Mouse (Mus musculus): ENCODE measurements around the gene Nptxr. TPM values are rescaled to one million over a fixed set of nuclear protein-coding genes. Genes with fewer than 3 reads are reported as not detected.

Gene Nptxr
- total RNA-seq, 2 experiments from 2014 or later = 0.72 to 1.0 TPM

GRCm38 (mm10) chr15:79790111-79790510 lies 14.5 kb downstream of the Nptxr start:
- no peak for DNase-seq

GRCm38 (mm10) chr15:79787815-79788214 lies 16.8 kb downstream of the Nptxr start:
- no peak for DNase-seq

DNA sequence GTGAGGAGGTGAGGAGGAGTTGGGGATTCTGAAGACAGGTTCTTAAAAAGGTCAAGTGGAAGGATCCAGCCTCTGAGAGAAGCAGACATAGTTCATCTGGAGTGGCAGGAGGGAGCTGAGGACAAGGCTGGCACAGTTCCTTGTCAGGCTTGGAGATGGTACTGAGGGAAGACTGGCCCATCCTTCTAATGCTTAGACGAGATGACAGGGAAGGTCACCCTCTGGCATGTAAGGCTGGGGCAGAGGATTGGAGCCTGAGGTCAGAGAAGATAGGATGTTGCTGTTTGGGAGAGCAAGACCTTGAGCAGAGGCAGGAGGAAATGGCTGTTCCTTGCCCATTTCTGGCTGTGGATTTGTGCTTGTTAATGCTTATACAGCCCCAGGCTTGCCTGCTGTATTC lies 19.5 kb downstream of the Nptxr start:
- no peak for DNase-seq

- no peak for DNase-seq
Measured at GRCm38 (mm10) chr15:79777749-79778148, 26.8 kb downstream of the Nptxr start, which contains the start of gene Dnal4. Dnal4 (minus strand) TSS chr15:79777849.

GRCm38 (mm10) chr15:79775662-79776061 lies 28.9 kb downstream of the Nptxr start:
- no peak for DNase-seq

GRCm38 (mm10) chr15:79774117-79775027 lies 30.2 kb downstream of the Nptxr start:
- DNase-seq = peak; percentile 95

DNA sequence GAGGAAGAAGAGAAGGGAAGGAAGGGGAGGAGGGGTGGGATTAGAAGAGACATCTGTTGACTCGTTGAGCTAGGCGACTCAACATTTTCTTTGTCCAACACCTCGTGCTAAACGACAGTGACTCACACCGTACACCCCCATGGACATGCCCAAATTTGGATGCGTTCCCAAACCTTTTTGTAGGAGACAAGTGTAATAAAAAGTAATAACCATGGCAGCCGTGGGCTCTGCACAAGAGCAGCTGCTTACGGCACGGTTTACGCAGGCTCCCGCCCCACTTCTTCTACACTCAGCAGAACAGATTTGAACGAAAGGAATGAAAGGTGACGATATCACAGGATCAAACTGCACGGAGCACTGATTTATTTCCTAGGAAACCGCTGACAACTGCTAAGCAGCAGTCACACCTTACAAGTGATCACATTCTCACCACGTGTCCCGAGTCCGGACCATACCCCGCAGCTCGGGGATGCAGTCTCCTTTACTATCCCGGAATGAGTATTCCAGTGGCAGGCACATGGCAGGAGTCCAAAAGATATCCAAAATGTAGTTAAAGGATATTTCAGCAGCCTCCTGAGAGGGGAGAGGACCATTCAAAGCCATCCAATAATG lies 33.8 kb downstream of the Nptxr start:
- DNase-seq = no peak

DNA sequence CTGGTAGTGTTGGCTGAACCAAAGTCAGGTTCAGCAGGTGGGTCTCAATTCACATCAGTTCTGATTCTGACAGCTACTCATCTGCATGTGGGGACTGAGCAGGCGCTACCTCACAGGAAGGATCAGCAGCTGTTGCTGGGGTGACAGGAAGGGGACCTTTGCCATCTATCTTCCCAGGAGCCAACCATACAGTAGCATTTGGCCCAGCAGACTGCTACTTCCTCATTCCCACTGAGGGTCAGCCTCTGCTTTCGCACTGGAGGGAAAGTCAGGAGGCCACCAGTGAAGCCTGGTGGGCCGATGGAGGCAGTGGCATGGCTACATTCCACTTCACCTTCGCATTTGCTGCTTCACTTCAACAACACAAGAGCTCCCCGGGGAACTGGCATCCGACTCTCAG lies 36.3 kb downstream of the Nptxr start:
- no peak for DNase-seq

DNA sequence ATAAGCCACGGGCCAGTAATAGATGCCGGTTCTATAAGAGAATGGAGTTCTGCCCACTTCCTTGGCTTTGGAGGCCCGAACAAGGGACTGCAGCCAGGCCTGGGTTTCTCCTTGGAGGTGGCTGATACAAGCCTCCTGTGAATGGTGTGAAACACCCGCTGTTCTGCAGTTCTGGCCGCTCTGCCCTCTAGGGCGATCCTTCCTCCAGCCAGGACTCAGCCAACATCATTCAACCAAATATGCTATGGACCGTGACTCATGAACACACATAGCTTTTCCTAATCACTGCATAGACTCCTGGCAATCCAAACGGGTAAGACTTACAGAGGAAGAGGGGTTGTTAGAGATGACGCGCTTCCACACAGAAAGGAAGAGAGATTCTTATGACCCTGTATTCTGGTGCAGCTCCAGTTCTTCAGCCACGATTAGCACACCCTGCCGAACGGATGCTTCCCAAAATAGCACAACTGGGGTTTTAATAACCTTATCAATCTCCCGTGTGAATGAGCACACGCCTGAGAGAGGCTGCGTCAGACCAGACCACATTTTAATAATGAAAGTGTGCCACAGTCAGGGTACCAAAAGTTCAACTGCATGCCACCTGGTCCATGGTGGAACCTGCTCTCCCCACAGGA lies 37.1 kb downstream of the Nptxr start:
- no peak for DNase-seq

- no peak for DNase-seq
Measured at GRCm38 (mm10) chr15:79766586-79767071, 37.9 kb downstream of the Nptxr start.

DNA sequence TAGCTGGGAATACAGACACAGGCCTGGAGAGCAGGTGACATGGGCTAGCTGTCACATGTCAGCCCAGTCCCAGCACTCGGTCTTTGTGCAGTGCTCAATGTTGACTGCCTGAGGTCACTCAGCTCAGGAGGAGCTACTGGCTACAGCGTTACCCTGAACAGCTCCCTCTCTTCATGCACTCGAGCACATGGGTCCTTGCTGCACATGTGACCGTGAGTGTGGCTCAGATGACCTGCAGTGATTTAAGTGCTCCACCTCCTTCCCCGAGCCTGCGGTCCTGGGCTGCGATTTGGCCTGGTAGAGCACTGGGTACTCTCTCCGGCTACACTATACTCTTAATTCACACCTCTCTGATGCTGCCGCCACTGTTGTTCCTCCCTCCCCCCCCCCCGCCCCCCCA lies 38.4 kb downstream of the Nptxr start:
- DNase-seq = no peak

DNA sequence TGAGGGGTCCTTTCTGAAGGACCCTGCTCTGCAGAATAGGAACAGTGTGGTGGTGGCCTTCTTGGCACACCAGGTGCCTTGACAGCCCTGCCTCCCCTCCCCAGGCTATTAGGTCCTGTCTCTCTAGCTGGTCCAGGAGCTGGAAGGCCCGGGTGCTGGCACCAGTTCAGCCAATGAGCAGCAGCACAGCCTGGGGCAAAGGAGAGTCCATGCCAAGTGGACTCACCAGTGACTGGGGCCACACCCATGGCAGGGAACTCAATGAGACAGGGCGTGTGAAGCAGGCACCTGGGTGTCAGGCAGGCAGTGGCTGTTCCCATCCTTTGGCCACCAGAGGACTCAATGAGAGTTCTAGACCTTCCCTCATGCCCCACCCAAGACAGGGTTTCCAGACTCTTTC lies 39.2 kb downstream of the Nptxr start:
- DNase-seq = no peak

GRCm38 (mm10) chr15:79764539-79765267 lies 39.9 kb downstream of the Nptxr start:
- DNase-seq = no peak

DNA sequence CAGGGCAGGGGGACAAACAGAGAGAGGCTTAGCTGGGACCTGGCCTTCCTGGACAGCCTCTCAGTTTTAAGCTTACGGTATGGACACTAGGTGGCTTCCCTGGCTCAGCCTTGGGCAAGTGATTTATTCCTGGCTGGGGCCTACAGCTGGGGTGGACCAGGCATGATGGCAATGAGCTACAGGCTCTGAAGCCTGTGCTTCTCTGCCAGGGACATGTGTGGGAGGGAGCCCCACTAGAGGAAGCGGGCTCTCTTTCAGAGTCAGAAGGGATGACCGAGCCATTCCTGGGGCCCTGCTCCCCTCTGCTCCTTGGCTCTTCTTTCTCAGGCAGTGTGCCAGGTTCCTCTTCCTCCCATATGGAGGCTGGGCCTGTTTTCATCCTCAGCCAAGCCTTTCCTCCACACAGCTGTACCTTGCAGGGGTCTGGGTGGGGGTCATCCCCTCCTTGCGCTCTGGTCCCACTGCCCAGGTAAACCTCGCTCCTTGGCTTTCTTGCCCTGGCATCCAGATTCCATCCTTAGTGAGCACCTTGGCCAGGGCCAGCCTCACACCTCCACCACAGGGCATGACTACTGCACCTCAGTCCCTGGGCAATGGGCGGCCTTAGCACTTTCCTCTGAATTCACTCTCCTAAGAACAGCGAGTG lies 40.8 kb downstream of the Nptxr start:
- no peak for DNase-seq

- DNase-seq = no peak
Measured at GRCm38 (mm10) chr15:79763001-79763400, 41.6 kb downstream of the Nptxr start.

GRCm38 (mm10) chr15:79760956-79761355 lies 43.6 kb downstream of the Nptxr start:
- no peak for DNase-seq

DNA sequence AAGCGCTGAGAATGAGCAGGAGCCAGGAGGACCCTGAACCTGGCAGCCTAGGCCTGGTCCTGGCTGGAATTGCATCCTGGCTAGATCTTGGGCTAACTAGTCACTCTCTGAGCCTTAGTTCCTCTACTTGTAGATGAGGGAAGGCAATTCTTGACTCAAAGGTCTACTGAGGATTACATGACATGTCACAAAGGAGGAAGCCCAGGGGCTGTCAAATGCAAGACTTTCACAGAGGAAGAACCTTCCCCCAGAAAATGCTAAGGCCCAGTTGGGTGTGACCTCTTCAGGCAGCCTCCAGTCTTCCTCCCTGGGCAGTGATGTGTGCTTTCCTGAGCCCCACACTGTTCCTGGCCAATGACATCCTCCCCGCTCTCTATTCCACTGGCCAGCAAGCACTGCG lies 47.4 kb downstream of the Nptxr start:
- DNase-seq = no peak

DNA sequence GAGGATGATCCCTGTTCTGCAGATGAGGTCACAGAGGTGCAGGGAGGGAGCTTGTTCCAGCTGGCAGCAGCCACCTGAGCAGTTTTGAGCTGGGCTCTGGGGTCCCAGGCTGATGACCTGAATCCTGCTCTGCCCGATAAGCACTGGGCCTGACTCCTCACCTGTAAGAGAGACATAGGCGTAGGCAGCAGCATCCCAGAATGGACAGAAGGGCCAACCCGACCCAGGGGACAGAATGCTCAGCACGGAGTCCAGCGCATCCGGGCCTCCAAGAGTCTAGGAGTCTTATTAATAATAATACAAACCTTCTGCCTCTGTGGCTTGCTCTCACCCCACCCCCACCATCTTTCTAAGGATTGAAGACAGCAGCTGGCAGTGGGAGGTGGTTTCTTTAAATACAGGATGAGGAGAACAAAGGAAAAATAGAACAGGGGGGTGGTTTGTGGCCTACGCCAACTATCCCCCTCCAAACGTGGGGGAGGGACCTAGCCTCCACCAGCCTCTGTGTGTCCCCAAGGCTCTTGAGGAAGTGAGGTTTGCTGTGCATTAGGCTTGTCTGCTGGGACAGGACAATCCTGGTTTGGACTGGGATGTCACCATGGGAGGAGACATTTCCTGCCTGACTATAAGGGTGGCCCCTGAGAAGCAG lies 48.5 kb downstream of the Nptxr start:
- DNase-seq = no peak

- no peak for DNase-seq
Measured at GRCm38 (mm10) chr15:79755176-79755575, 49.4 kb downstream of the Nptxr start.

- no peak for DNase-seq
Measured at GRCm38 (mm10) chr15:79753873-79754272, 50.7 kb downstream of the Nptxr start.

GRCm38 (mm10) chr15:79753420-79753752 lies 51.2 kb downstream of the Nptxr start:
- DNase-seq = no peak

All from gastrocnemius, postnatal 25 days (tissue).